Mouse (Mus musculus): ENCODE results near the gene Cbln1. TPM values are rescaled to one million over a fixed set of nuclear protein-coding genes. Genes with fewer than 3 reads are reported as not detected.

The Cbln1 gene
- not detected for total RNA-seq (2018; cell fraction: chromatin; rRNA removed)
- total RNA-seq (2018; cell fraction: cytosol; rRNA removed), result not detected
- not detected for total RNA-seq (2018; cell fraction: nucleus; rRNA removed)
- polyA plus RNA-seq (2018), result not detected in 3 replicates

DNA sequence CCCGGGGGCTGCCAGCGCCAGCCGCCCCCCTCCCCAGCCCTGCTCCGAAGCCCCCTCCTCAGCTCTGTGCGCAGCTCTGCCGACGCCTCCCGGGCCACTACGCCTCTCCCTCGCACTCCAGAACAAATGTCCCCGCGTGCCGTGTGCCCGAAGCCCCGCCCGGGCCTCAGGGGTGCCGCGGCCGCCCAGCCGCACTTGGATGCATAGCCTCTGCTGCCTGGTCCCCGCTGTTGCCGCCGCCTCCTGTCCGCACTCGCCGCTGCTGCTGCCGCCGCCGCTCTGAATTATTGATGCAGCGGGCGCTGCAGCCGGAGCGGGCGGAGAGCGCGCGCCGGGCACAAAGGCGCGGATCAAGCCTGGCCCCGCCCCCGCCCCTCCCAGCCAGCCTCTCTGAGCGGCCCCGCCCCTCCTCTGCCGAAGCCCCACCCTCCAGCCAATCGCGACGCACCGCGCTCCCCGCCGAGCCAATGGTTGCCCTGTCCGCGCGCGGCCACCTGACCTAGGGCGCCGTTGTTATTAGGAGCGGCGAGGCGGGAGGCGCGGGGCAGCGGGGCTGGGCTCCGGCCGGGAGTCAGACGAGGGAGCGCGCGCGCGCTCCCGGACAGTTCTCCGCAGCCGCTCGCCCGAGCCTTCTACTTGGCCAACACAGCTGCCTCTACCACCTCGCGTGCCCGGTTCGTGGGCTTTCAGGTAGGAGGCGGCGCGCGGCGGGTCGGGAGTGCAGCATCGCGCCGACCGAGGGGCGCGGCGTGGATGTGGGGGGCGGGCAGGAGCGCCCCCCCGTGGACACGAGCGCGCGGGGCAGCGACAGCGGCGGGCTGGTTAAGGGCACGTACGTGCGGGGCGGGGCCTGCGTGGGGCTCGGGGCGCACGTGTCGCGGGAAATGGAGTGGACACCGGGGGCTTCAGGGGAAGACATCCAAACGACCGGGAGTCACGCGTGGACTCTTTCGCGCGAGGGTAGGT, at the start of gene Cbln1:
Gene Cbln1 (minus strand): TSS at position 339 of the 966 bp plus-strand sequence.
- H3K4me3 ChIP-seq (ENCODE audit: inconsistent target), result no peak within 1 kb of the TSS
- no peaks in the 10 kb centered on the region for H3K36me3 ChIP-seq (ENCODE audit: inconsistent target)
- WGBS (ENCODE audit: missing documents), result 4% methylated on average over 75 of the region's 122 CpGs
- no peaks in the 10 kb centered on the region for H3K79me2 ChIP-seq (ENCODE audit: inconsistent target)
- no peak within 1 kb of the TSS for H3K27ac ChIP-seq

DNA sequence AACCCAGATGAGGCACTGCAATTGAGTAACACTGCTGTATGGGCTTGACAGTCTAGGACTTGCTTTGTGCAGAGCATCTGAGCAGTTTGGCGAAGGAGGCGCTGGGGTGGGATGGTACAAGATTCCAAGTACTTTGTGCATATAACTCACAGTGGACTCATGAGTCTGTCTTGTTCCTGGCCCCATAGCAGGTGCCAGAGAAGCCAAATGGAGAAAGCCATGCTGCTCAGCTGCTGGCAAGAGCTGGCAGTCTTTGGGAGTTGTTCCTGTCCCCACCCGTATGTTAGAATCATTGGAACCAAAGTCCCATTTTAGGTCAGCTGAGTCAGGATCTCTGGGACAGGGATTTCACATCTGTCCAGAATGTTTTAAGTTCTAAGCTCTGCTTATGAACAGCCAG, 44.7 kb upstream of the Cbln1 start:
- Histone ChIP-seq H3K36me3 (ENCODE audit: inconsistent target) (no peaks in the 10 kb centered on the region), H3K4me3 (ENCODE audit: inconsistent target) (no peak overlapping the region), H3K79me2 (ENCODE audit: inconsistent target) (no peaks in the 10 kb centered on the region), H3K27ac (no peak overlapping the region)
- 98% methylated on average over 3 of the region's 3 CpGs for WGBS (ENCODE audit: missing documents)

DNA sequence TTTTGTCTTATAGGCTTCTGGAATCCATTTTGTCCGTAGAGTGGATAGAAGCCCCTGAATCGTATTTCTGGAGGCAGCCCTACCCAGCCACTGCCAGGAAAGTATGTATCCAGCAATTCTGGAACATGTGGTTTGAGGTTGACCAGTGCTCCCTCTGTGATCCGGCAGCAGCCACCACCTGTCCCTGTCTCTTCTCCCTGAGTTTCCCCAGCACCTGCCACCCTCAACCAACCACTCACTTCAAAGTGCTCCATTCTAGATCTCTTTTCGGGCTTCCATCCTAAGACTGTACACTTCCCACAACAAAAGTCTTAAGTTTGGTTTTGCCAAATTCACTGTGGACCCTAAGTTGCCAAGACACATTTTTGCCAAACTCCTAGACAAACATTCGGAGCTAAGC, 41.4 kb upstream of the Cbln1 start:
- H3K36me3 ChIP-seq (ENCODE audit: inconsistent target), result no peaks in the 10 kb centered on the region
- WGBS (ENCODE audit: missing documents), result 89% methylated on average over 5 of the region's 5 CpGs
- no peak overlapping the region for H3K4me3 ChIP-seq (ENCODE audit: inconsistent target)
- H3K79me2 ChIP-seq (ENCODE audit: inconsistent target), result no peaks in the 10 kb centered on the region
- H3K27ac ChIP-seq, result no peak overlapping the region

DNA sequence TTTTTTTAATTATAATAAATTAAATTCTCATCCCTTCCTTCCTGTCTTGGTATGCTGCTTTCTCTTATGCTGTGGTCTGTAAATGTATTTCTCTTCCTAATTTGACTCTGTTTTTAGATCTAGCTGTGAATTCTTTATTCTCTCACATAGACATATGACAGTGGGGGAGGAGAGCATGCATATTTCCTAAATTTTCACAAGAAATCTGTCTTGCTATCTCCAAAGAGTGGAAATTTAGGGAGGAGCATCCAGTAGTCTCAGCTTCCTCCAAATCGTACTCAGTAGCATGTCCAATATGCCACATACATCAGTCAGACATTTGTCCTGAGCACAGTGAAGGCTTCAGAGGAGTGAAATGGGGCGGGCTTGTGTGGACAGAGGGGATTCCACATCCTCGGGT, 40.9 kb upstream of the Cbln1 start:
- WGBS (ENCODE audit: missing documents), result 87% methylated on average over 3 of the region's 3 CpGs

DNA sequence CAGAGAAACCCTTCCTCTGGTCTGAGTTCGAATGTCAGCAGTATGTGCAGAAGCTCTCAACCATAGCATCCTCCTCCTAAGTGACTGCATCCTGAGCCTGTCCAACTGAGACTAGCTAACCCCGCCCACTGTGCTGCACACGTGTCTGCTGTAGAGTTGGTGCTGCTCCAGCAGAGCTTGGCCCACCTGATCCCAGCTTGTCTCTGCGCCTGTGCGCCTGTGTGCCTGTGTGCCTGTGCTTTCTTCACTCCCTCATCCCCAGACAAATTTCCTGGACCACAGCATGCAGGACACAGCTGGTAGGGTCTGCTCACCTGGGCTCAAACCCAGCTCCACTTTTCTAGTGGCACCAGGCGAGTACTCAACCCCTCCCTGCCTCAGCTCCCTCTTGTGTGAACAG, 40.2 kb upstream of the Cbln1 start:
- H3K36me3 ChIP-seq (ENCODE audit: inconsistent target), result no peaks in the 10 kb centered on the region
- H3K4me3 ChIP-seq (ENCODE audit: inconsistent target), result no peak overlapping the region
- no peaks in the 10 kb centered on the region for H3K79me2 ChIP-seq (ENCODE audit: inconsistent target)
- no peak overlapping the region for H3K27ac ChIP-seq
- WGBS (ENCODE audit: missing documents), result 83% methylated on average over 6 of the region's 6 CpGs

More for the DNA sequence above, 40.9 kb upstream of the Cbln1 start:
- H3K4me3 ChIP-seq (ENCODE audit: inconsistent target), result no peak overlapping the region
- no peaks in the 10 kb centered on the region for H3K79me2 ChIP-seq (ENCODE audit: inconsistent target)
- no peak overlapping the region for H3K27ac ChIP-seq
- H3K36me3 ChIP-seq (ENCODE audit: inconsistent target), result no peaks in the 10 kb centered on the region

DNA sequence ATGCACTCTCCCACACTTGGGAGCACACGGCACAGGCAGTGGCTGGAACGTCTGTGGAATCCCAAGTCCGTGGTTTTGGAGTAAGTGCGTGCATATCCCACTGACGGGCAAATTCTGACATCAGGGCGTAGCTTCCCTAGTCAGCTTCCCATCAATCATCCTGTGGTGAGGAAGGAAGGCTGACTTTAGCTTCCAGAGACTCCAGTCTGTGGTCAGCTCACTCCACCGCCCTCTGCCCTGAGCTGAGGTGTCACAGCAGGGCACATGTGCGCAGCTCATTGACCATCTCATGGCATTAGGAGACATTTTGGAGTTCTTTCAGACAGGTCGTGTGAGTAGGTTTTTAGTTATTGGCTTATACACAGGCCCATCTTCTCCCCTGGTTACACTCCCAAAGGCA, 34.6 kb upstream of the Cbln1 start:
- Histone ChIP-seq H3K36me3 (ENCODE audit: inconsistent target) (no peaks in the 10 kb centered on the region), H3K79me2 (ENCODE audit: inconsistent target) (no peaks in the 10 kb centered on the region), H3K4me3 (ENCODE audit: inconsistent target) (no peak overlapping the region), H3K27ac (no peak overlapping the region)
- WGBS (ENCODE audit: missing documents), result 49% methylated on average over 9 of the region's 9 CpGs

DNA sequence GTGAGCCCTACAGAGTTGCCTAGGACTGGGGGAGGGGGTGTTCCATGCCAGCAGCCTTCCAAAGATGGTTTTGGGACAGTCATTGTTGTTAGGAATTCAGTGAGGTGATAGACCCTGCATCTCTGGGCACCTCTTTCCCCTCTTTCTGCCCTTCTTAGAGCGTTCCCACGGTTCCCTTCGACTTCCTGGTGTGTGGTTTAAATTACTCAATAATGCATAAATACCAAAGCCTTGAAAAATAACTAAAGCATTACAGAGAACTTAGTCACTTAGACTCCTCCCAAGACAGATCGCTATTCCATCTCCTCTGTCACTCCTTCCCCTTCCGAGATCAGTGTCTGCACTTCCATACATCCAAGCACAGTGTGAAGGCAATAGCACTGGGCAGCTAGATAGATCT, 32.0 kb upstream of the Cbln1 start:
- no peak overlapping the region for H3K4me3 ChIP-seq (ENCODE audit: inconsistent target)
- WGBS (ENCODE audit: missing documents), result 76% methylated on average over 5 of the region's 5 CpGs
- no peaks in the 10 kb centered on the region for H3K79me2 ChIP-seq (ENCODE audit: inconsistent target)
- H3K36me3 ChIP-seq (ENCODE audit: inconsistent target), result no peaks in the 10 kb centered on the region
- no peak overlapping the region for H3K27ac ChIP-seq

DNA sequence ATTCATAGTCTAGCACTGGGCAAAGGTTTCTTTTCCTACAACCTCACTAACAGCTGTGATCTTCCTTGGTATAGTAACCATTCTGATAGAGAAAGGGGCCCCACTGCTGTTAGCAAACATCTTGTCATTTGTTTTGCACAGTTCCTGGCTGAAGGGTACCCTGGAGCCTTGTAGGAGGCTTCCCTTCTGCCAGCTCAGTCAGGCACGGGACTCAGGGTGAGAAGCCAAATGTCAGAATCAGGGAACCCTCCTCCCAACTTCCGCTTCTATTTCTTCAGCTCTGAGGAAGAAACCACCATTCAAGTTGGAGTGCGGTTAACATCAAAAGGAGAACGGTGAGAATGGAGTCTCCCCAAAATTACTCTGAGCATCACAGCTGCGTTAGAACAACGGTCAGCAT, 30.3 kb upstream of the Cbln1 start:
- Histone ChIP-seq H3K4me3 (ENCODE audit: inconsistent target) (no peak overlapping the region), H3K79me2 (ENCODE audit: inconsistent target) (no peaks in the 10 kb centered on the region), H3K27ac (no peak overlapping the region), H3K36me3 (ENCODE audit: inconsistent target) (no peaks in the 10 kb centered on the region)
- 66% methylated on average over 6 of the region's 6 CpGs for WGBS (ENCODE audit: missing documents)

DNA sequence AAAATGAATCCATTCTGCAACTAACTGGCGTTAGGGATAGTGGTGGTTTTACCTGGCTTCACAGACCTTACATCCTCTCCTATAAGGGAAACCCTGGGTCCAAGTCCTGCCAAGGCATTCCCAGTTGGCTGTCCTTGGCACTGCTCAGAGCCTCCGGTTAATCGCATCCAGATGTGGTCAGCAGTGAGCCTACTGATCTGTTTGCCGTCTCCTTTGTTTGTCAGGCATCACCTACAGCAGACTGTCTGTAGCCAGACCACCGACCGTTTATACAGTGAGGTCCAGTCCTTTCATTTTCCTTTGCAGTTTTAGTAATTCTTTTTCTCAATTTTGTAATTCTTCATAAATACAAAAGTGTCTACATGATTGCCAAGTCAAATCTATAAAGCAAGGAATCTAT, 25.2 kb upstream of the Cbln1 start:
- H3K4me3 ChIP-seq (ENCODE audit: inconsistent target), result no peak overlapping the region
- H3K79me2 ChIP-seq (ENCODE audit: inconsistent target), result no peaks in the 10 kb centered on the region
- 85% methylated on average over 6 of the region's 6 CpGs for WGBS (ENCODE audit: missing documents)
- no peaks in the 10 kb centered on the region for H3K36me3 ChIP-seq (ENCODE audit: inconsistent target)
- H3K27ac ChIP-seq, result no peak overlapping the region

DNA sequence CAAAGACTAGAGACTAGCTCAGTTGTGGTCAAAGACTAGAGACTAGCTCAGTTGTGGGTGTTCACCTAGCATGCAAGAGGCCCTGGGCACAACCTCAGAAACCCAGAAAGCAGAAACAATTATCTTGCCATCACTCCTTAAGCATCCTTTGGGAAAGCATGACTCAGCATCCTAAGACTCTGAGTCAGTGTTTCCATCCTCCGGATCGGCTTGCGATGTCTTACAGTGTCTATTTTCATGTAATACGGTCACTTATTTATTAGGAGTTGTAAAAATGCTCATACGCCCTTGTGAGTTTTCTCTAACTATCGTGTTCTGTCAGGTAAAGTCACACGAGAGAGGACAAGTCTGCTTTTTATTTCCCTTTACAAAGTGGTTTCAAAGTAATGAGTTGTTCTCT, 24.1 kb upstream of the Cbln1 start:
- Histone ChIP-seq H3K27ac (no peak overlapping the region), H3K36me3 (ENCODE audit: inconsistent target) (no peaks in the 10 kb centered on the region), H3K79me2 (ENCODE audit: inconsistent target) (no peaks in the 10 kb centered on the region), H3K4me3 (ENCODE audit: inconsistent target) (no peak overlapping the region)
- 80% methylated on average over 7 of the region's 7 CpGs for whole genome bisulfite sequencing (ENCODE audit: missing documents)

DNA sequence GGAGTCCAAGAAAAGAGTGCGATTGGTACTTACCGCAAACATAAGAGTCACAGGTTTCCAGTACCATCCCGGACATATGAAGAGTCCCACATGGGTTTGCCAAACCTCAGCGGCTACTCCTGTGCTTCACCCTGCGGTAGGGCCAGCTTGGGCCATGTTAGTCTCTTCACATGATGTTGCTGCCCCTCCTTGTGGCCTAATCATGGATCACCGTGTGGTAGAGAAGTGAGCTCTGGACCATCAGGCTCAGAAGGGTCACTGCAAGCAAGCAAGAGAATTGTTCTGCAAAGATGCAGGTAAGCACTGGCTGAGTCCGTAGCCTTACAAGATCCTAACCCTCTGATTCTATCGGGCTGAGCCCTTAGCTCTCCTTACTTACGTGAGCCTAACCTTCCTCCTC, 22.5 kb upstream of the Cbln1 start:
- Histone ChIP-seq H3K4me3 (ENCODE audit: inconsistent target) (no peak overlapping the region), H3K36me3 (ENCODE audit: inconsistent target) (no peaks in the 10 kb centered on the region), H3K27ac (no peak overlapping the region), H3K79me2 (ENCODE audit: inconsistent target) (no peaks in the 10 kb centered on the region)
- 79% methylated on average over 9 of the region's 9 CpGs for WGBS (ENCODE audit: missing documents)

DNA sequence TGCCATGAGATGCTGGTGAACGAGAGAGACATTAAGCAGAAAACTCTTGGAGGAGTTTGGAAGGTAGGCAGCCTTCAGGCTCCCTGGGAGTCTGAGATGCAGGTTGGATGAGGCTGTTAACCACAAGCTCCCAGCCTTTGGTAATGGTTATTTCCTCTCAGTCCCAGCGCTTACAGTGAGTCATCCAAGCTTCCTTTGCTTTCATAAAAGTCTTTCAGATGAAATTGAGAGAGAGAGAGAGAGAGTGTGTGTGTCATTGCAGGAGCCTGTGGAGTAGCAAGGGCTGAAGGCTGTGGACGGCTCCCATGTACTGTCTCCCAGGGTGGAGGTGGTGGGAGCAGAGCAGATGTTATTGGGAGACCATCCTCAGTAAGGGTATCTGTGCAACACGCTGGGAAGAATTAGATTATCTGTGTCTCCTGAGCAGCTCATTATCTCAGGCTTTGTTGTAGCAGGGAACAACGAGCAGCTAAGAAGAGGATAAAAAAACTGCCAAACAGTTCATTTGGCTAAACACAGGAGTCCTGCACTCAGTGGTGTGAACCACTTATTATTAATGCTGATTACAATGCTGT, 17.5 kb upstream of the Cbln1 start:
- H3K79me2 ChIP-seq (ENCODE audit: inconsistent target), result no peaks in the 10 kb centered on the region
- no peak overlapping the region for H3K27ac ChIP-seq
- no peaks in the 10 kb centered on the region for H3K36me3 ChIP-seq (ENCODE audit: inconsistent target)
- WGBS (ENCODE audit: missing documents), result 63% methylated on average over 5 of the region's 5 CpGs
- no peak overlapping the region for H3K4me3 ChIP-seq (ENCODE audit: inconsistent target)

DNA sequence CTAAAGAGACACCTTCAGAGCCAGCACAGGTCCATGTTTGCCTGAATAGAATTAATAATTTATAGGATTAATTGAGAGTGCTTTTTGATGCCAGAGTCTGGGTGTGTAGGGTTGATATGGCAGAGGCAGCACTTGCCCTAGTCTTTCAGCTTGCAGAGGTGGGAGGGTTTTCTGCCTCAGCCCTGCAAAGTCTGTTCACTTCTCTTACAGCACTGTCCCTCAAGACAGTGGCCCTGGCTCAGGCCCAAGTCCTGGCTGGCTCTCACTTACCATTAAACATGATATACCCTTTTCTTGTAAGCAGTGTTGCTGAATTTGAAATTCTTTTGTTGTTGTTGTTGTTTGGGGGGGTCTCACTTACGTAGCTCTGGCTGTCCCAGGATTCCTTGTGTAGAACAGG, 9.0 kb upstream of the Cbln1 start:
- no peaks in the 10 kb centered on the region for H3K36me3 ChIP-seq (ENCODE audit: inconsistent target)
- no peaks in the 10 kb centered on the region for H3K79me2 ChIP-seq (ENCODE audit: inconsistent target)
- H3K27ac ChIP-seq, result no peak overlapping the region
- H3K4me3 ChIP-seq (ENCODE audit: inconsistent target), result no peak overlapping the region
- WGBS (ENCODE audit: missing documents), result 40% methylated on average over 1 of the region's 1 CpGs

DNA sequence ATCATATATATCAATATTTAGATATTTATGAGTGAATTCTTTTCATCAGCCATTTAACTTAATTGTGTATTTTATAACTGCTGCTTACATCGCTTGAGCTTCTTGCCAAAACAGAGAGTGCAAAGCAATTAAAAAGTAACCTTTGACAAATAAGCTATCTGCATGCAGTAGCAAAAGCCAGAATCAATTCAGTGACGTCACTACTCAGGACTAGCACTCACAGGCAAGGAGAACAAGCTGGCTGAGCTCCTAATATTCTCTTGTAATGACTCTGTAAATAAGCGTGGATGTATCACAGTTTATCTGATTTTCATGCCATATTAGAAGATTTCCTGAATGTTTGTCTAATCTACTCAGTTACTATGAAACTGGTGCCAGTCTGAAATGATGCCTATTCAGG, 5.8 kb upstream of the Cbln1 start:
- Histone ChIP-seq H3K27ac (no peak overlapping the region), H3K36me3 (ENCODE audit: inconsistent target) (no peaks in the 10 kb centered on the region), H3K4me3 (ENCODE audit: inconsistent target) (no peak overlapping the region), H3K79me2 (ENCODE audit: inconsistent target) (no peaks in the 10 kb centered on the region)
- 81% methylated on average over 3 of the region's 3 CpGs for WGBS (ENCODE audit: missing documents)

DNA sequence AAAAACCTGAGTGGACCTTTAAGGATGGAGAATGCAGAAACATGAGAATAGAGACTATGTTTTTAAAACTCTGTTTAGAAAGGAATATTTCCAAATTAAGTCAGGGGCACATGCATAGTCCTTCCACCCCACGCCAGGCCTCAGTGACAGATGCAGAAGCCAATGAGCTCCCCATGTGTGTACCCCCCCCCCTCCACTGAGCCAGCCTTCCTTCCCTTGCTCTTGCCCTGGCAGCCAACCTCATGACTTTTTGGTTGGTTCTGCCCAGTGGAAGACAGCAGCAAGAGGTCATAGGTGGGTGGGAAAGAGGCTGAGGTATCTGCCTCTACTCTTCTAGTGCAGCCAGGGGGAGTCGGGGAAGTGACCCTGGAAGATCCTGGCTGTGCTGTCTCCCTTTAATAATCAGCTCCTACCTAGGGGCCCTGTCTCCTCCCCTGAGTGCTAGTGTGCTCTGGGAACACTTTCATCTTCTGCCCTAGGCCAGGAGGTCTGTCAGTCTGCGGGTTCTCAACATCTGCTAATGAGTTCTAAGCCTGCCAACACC, 4.8 kb upstream of the Cbln1 start:
- no peaks in the 10 kb centered on the region for H3K36me3 ChIP-seq (ENCODE audit: inconsistent target)
- no peaks in the 10 kb centered on the region for H3K79me2 ChIP-seq (ENCODE audit: inconsistent target)
- H3K4me3 ChIP-seq (ENCODE audit: inconsistent target), result no peak overlapping the region
- WGBS (ENCODE audit: missing documents), result 44% methylated on average over 3 of the region's 3 CpGs
- H3K27ac ChIP-seq, result no peak overlapping the region
